Mouse (Mus musculus) heart, postnatal 0 days (tissue): ENCODE measurements around the gene Imp4. TPM values are rescaled to one million over a fixed set of nuclear protein-coding genes. Genes with fewer than 3 reads are reported as not detected.
A peak's percentile ranks its signal among the peaks of the same experiment; 100 is the strongest.

Experiments used
- ATAC-seq: fragments of 200-750 bp; cut with Nextera tagmentation; 2 replicates; pipeline ENCODE4 v1.8.0; 2017; ENCODE audit warnings: low read depth, moderate number of reproducible peaks, moderate library complexity; ENCODE audit not compliant: insufficient read depth
- DNase-seq: peaks from one replicate; pipeline ENCODE4 v3.0.0-alpha.2; 2016; ENCODE audit warnings: low spot score
- H3K27ac ChIP-seq: fragments of 300-500 bp; sonication (generic); 2 replicates; pipeline ENCODE4 v1.5.1; 2014; ENCODE audit warnings: low read depth, mild to moderate bottlenecking
- H3K27me3 ChIP-seq: fragments of 300-500 bp; sonication (generic); 2 replicates; pipeline ENCODE4 v1.6.1; 2014; ENCODE audit warnings: low read length, mixed read lengths; ENCODE audit not compliant: control insufficient read depth, insufficient read depth
- H3K36me3 ChIP-seq: fragments of 300-500 bp; sonication (generic); replicated peaks from 2 replicates; pipeline ENCODE4 v1.6.1; 2014; ENCODE audit warnings: low read length, mixed read lengths; ENCODE audit not compliant: control insufficient read depth, insufficient read depth
- H3K4me1 ChIP-seq: fragments of 300-500 bp; sonication (generic); 2 replicates; pipeline ENCODE4 v1.6.1; 2014; ENCODE audit warnings: antibody characterized with exemption; ENCODE audit not compliant: control insufficient read depth, insufficient read depth
- H3K4me2 ChIP-seq: fragments of 300-500 bp; sonication (generic); 2 replicates; pipeline ENCODE4 v1.6.1; 2014; ENCODE audit warnings: low read depth, mild to moderate bottlenecking, low read length, moderate library complexity
- H3K4me3 ChIP-seq: fragments of 300-500 bp; sonication (generic); 2 replicates; pipeline ENCODE4 v1.5.1; 2014; ENCODE audit warnings: low read depth, low read length
- H3K9ac ChIP-seq: fragments of 300-500 bp; sonication (generic); replicated peaks from 2 replicates; pipeline ENCODE4 v1.6.1; 2014; ENCODE audit warnings: low read depth, low read length, mixed read lengths
- H3K9me3 ChIP-seq: fragments of 300-500 bp; sonication (generic); replicated peaks from 2 replicates; pipeline ENCODE4 v1.6.1; 2016; ENCODE audit warnings: low read length; ENCODE audit not compliant: control insufficient read depth
- CTCF ChIP-seq: IDR thresholded peaks from 2 replicates; pipeline ENCODE4 v1.5.1; 2016; ENCODE audit warnings: antibody characterized with exemption, control low read depth, low read depth
- EP300 ChIP-seq: IDR thresholded peaks from 2 replicates; pipeline ENCODE4 v1.6.1; 2016; ENCODE audit warnings: antibody characterized with exemption, low read depth
- WGBS: fragments of 180-500 bp; shearing (Covaris S2); extraction: QIAGEN DNeasy Blood & Tissue Kit; methylation state at CpG from one replicate; pipeline ENCODE4 v1.1.7; 2014; 5-methylcytosine and 5-hydroxymethylcytosine counted together
- polyA plus RNA-seq: library from polyadenylated mRNA; unstranded; fragments of >200 nt; fragmentation: Nextera tagmentation; extraction: Ambion mirVana; gene quantifications from 2 replicates; pipeline ENCODE4 v1.2.1, GENCODE M21; 2015
- total RNA-seq: library from RNA; depleted of rRNA; stranded (reverse); fragments of >200 nt; gene quantifications from 2 replicates; pipeline ENCODE4 v1.2.3, GENCODE M21; 2014; ENCODE audit warnings: low replicate concordance

Imp4 gene
- total and polyA plus RNA-seq, 2 experiments from 2014 or later, result 12.4 to 41.6 TPM

GRCm38 (mm10) chr1:34462766-34463165, 23.1 kb downstream of the Imp4 start:
- Histone ChIP-seq H3K9me3 (no peaks in the 10 kb centered on the region), H3K4me1 (peaks cover 9% of the 10 kb centered on the region; the same call in 1 of the 2 replicates), H3K36me3 (no peaks in the 10 kb centered on the region), H3K27me3 (no peaks in the 10 kb centered on the region), H3K27ac (no peak overlapping the region), H3K9ac (no peak overlapping the region), H3K4me3 (no peak overlapping the region), H3K4me2 (no peak overlapping the region)
- 21% methylated on average over 7 of the region's 7 CpGs for WGBS
- DNase-seq (peak; percentile 61), ATAC-seq (peak; percentile 26; the same call in 1 of the 2 replicates)
- peak; percentile 68 for TF ChIP-seq CTCF
- no peak for TF ChIP-seq EP300

- no peaks in the 10 kb centered on the region for H3K27me3 ChIP-seq
- no peaks in the 10 kb centered on the region for H3K9me3 ChIP-seq
- TF ChIP-seq CTCF (no peak), EP300 (no peak)
- no peaks in the 10 kb centered on the region for H3K36me3 ChIP-seq
- no peak overlapping the region for H3K27ac ChIP-seq
- no peak for DNase-seq
- H3K4me2 ChIP-seq, result no peak overlapping the region
- H3K9ac ChIP-seq, result no peak overlapping the region
- H3K4me3 ChIP-seq, result no peak overlapping the region
- no peak for ATAC-seq
- WGBS, result 77% methylated on average over 8 of the region's 8 CpGs
- H3K4me1 ChIP-seq, result peaks cover 5% of the 10 kb centered on the region; the same call in 1 of the 2 replicates
These were observed 24.7 kb downstream of the Imp4 start for GRCm38 (mm10) chr1:34464310-34464817.

GRCm38 (mm10) chr1:34465445-34465844, 25.8 kb downstream of the Imp4 start:
- DNase-seq, result no peak
- Histone ChIP-seq H3K4me3 (no peak overlapping the region), H3K4me2 (no peak overlapping the region), H3K9ac (no peak overlapping the region), H3K36me3 (no peaks in the 10 kb centered on the region), H3K9me3 (no peaks in the 10 kb centered on the region), H3K27me3 (no peaks in the 10 kb centered on the region), H3K27ac (no peak overlapping the region), H3K4me1 (no peaks in the 10 kb centered on the region)
- TF ChIP-seq EP300 (no peak), CTCF (no peak)
- no peak for ATAC-seq
- WGBS, result 56% methylated on average over 6 of the region's 6 CpGs

- H3K4me1 ChIP-seq, result peaks cover 8% of the 10 kb centered on the region; the same call in 1 of the 2 replicates
- H3K9ac ChIP-seq, result no peak overlapping the region
- DNase-seq (no peak), ATAC-seq (no peak)
- 62% methylated on average over 3 of the region's 3 CpGs for WGBS
- H3K4me2 ChIP-seq, result no peak overlapping the region
- H3K9me3 ChIP-seq, result no peaks in the 10 kb centered on the region
- H3K27me3 ChIP-seq, result no peaks in the 10 kb centered on the region
- TF ChIP-seq CTCF, result no peak
- TF ChIP-seq EP300, result no peak
- H3K27ac ChIP-seq, result no peak overlapping the region
- H3K36me3 ChIP-seq, result no peaks in the 10 kb centered on the region
- no peak overlapping the region for H3K4me3 ChIP-seq
These were observed 28.4 kb downstream of the Imp4 start for GRCm38 (mm10) chr1:34468051-34468450.

- Histone ChIP-seq H3K4me2 (no peak overlapping the region), H3K4me3 (no peak overlapping the region), H3K9ac (no peak overlapping the region), H3K36me3 (no peaks in the 10 kb centered on the region), H3K27me3 (no peaks in the 10 kb centered on the region), H3K27ac (no peak overlapping the region), H3K4me1 (peaks cover 12% of the 10 kb centered on the region), H3K9me3 (no peaks in the 10 kb centered on the region)
- no peak for TF ChIP-seq CTCF
- no peak for TF ChIP-seq EP300
- DNase-seq (no peak), ATAC-seq (no peak)
- WGBS, result 84% methylated on average over 4 of the region's 4 CpGs
These were observed 28.8 kb downstream of the Imp4 start for GRCm38 (mm10) chr1:34468500-34468899.

- Histone ChIP-seq H3K27me3 (no peaks in the 10 kb centered on the region), H3K4me2 (no peak overlapping the region), H3K9ac (no peak overlapping the region), H3K9me3 (no peaks in the 10 kb centered on the region), H3K4me3 (no peak overlapping the region), H3K4me1 (peaks cover 12% of the 10 kb centered on the region), H3K36me3 (no peaks in the 10 kb centered on the region), H3K27ac (no peak overlapping the region)
- 77% methylated on average over 5 of the region's 5 CpGs for WGBS
- ATAC-seq (no peak), DNase-seq (no peak)
- no peak for TF ChIP-seq CTCF
These were observed 30.1 kb downstream of the Imp4 start for GRCm38 (mm10) chr1:34469801-34470200.
